Mouse (Mus musculus): ENCODE results near the gene Fam185a. TPM values are rescaled to one million over a fixed set of nuclear protein-coding genes. Genes with fewer than 3 reads are reported as not detected.

The Fam185a gene
- polyA plus RNA-seq (2012; rRNA removed): 1.7 and 2.0 TPM in 2 replicates

GRCm38 (mm10) chr5:21424614-21425602 lies at the start of gene Fam185a, which contains the start of gene Ccdc146:
Fam185a (plus strand) TSS chr5:21424958.
Ccdc146 (minus strand) TSS chr5:21424677.

Other genes with a start within 250 kb of the Fam185a start
- gene Gsap, start 238.7 kb upstream of the Fam185a start, polyA plus RNA-seq (2012; rRNA removed): 1.1 and 1.5 TPM in 2 replicates
- gene Fgl2, start 52.3 kb upstream of the Fam185a start, polyA plus RNA-seq (2012; rRNA removed): 0.93 and 1.3 TPM in 2 replicates
- gene Ccdc146, start 281 bp upstream of the Fam185a start, polyA plus RNA-seq (2012; rRNA removed): 0.01 TPM in 1 of 2 replicates, not detected in the other
- 0.54 and 2.0 TPM in 2 replicates for gene Lrrc17, start 118.6 kb downstream of the Fam185a start, polyA plus RNA-seq (2012; rRNA removed)
- gene Fbxl13, start 220.7 kb downstream of the Fam185a start, polyA plus RNA-seq (2012; rRNA removed): 0.12 and 0.15 TPM in 2 replicates
- 8.6 and 10.5 TPM in 2 replicates for gene Armc10, start 220.9 kb downstream of the Fam185a start, polyA plus RNA-seq (2012; rRNA removed)